Mouse (Mus musculus) urinary bladder, adult 2 months (tissue): Measurements from ENCODE around the gene Akt3. TPM values are rescaled to one million over a fixed set of nuclear protein-coding genes. Genes with fewer than 3 reads are reported as not detected.

ENCODE experiments used
- DNase-seq: peaks from one replicate; pipeline ENCODE4 v3.0.0; 2022; ENCODE audit warnings: low spot score
- polyA plus RNA-seq: library from polyadenylated mRNA; depleted of rRNA; stranded (reverse); fragments of >200 nt; gene quantifications from 2 replicates; pipeline ENCODE4 v1.2.3, GENCODE M21; 2012

The Akt3 gene
- polyA plus RNA-seq, 1 experiment = 13.3 TPM

- no peak for DNase-seq
Observed at GRCm38 (mm10) chr1:177010607-177011302, 247.2 kb downstream of the Akt3 start.

- no peak for DNase-seq
Observed at GRCm38 (mm10) chr1:177010041-177010440, 248.0 kb downstream of the Akt3 start.

- DNase-seq = no peak
Observed at GRCm38 (mm10) chr1:177008777-177009176, 249.2 kb downstream of the Akt3 start.

- no peak for DNase-seq
Observed at GRCm38 (mm10) chr1:177007405-177007804, 250.6 kb downstream of the Akt3 start.

GRCm38 (mm10) chr1:177004041-177004741, 253.8 kb downstream of the Akt3 start:
- no peak for DNase-seq

- no peak for DNase-seq
Observed at GRCm38 (mm10) chr1:177002951-177003350, 255.1 kb downstream of the Akt3 start.

GRCm38 (mm10) chr1:176999011-176999410, 259.0 kb downstream of the Akt3 start:
- DNase-seq = no peak

- DNase-seq = no peak
Observed at GRCm38 (mm10) chr1:176997711-176998689, 260.0 kb downstream of the Akt3 start.

- DNase-seq = no peak
Observed at GRCm38 (mm10) chr1:176997254-176997653, 260.7 kb downstream of the Akt3 start.

GRCm38 (mm10) chr1:176996630-176997201, 261.3 kb downstream of the Akt3 start:
- no peak for DNase-seq

- no peak for DNase-seq
Observed at GRCm38 (mm10) chr1:176996166-176996565, 261.8 kb downstream of the Akt3 start.

- no peak for DNase-seq
Observed at GRCm38 (mm10) chr1:176995419-176995775, 262.6 kb downstream of the Akt3 start.

GRCm38 (mm10) chr1:176994707-176995418, 263.1 kb downstream of the Akt3 start:
- no peak for DNase-seq

GRCm38 (mm10) chr1:176994087-176994486, 263.9 kb downstream of the Akt3 start:
- DNase-seq = no peak

GRCm38 (mm10) chr1:176993141-176994010, 264.6 kb downstream of the Akt3 start:
- no peak for DNase-seq

- DNase-seq = no peak
Observed at GRCm38 (mm10) chr1:176992517-176992916, 265.5 kb downstream of the Akt3 start.

GRCm38 (mm10) chr1:176991473-176991872, 266.5 kb downstream of the Akt3 start:
- no peak for DNase-seq

- DNase-seq = no peak
Observed at GRCm38 (mm10) chr1:176986990-176987740, 270.8 kb downstream of the Akt3 start.

GRCm38 (mm10) chr1:176986275-176986674, 271.7 kb downstream of the Akt3 start:
- DNase-seq = no peak
